Mouse (Mus musculus): ENCODE data around the gene Galr2.

DNA sequence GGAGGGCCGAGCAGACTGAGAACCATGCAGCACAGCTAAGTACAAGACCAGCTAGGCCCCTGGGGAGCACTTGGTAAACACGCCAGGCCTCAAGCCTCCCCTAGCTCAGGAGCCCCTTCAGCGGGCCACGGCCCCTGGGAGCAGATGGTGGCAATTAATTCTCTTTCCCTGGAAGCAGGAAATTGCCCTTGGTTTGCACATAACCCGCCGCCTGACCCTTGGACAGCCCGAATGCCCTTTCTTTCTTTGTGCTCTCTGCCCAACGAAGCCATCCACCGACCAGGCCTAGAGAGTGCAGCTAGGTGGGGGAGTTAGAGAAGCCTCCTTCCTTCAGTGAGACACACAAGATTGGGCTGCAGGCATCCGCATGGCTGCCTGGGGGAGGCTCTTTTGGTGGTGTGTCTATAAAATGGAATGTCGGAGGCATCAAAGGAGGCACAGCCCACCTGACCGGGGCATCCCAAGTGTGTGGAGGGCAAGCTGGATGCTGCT is 38.9 kb upstream of the Galr2 start:
- TF ChIP-seq ZC3H11A (IDR thresholded peaks at IDR 0.05; ENCODE audit: borderline replicate concordance, low read depth, low read length) (no peak), CHD2 (IDR thresholded peaks at IDR 0.05; ENCODE audit: low read depth, low read length) (no peak), HCFC1 (IDR thresholded peaks at IDR 0.05; ENCODE audit: borderline replicate concordance, insufficient read depth, low read length) (no peak)
